Mouse (Mus musculus): Measurements from ENCODE around the gene Ddo. TPM values are rescaled to one million over a fixed set of nuclear protein-coding genes. Genes with fewer than 3 reads are reported as not detected.
A peak's percentile ranks its signal among the peaks of the same experiment; 100 is the strongest.

Gene Ddo
- total and polyA plus RNA-seq, 3 experiments = 33.5 to 34.1 (median 33.8) TPM

DNA sequence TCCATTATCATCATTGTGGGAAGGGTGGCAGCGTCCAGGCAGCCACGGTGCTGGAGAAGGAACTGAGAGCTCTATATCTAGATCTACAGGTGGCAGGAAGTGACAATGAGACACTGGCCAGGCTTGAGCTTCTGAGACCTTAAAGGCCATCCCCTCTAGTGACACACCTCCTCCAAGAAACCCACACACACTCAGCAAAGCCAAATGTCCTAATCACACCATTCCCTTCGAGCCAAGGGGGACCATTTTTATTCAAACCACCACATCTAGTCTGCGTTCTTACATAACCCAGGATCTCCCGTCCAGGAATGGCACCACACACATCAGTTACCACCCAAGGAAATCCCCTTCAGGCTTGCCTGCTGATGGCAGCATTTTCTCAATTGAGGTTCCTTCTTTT, 13.3 kb downstream of the Ddo start:
- no peak overlapping the region for H3K27ac ChIP-seq
- H3K27me3 ChIP-seq (ENCODE audit: control insufficient read depth, insufficient read depth, low read length) = no peaks in the 10 kb centered on the region
- H3K4me3 ChIP-seq = no peak overlapping the region
- H3K36me3 ChIP-seq (ENCODE audit: control insufficient read depth, insufficient read depth, low read length) = no peaks in the 10 kb centered on the region; the same call in 1 of the 2 replicates
- WGBS = 67% methylated on average over 5 of the region's 5 CpGs
- H3K79me2 ChIP-seq (replicated peaks; ENCODE audit: control insufficient read depth, insufficient read depth, low read length) = no peaks in the 10 kb centered on the region
- no peak overlapping the region for H3K9ac ChIP-seq (ENCODE audit: low read depth, low read length)
- no peak for DNase-seq
- no peaks in the 10 kb centered on the region; the same call in 1 of the 2 replicates for H3K4me1 ChIP-seq (ENCODE audit: control insufficient read depth, insufficient read depth, low read length)
- TF ChIP-seq CTCF (IDR thresholded peaks at IDR 0.05) = no peak
- TF ChIP-seq POLR2A (IDR thresholded peaks at IDR 0.05; ENCODE audit: insufficient read depth, low read depth, low read length) = no peak
- no peak for TF ChIP-seq EP300 (IDR thresholded peaks at IDR 0.05; ENCODE audit: insufficient read depth, low read depth, low read length)
- intact Hi-C loops (cut with DNase I) = no loop called here

DNA sequence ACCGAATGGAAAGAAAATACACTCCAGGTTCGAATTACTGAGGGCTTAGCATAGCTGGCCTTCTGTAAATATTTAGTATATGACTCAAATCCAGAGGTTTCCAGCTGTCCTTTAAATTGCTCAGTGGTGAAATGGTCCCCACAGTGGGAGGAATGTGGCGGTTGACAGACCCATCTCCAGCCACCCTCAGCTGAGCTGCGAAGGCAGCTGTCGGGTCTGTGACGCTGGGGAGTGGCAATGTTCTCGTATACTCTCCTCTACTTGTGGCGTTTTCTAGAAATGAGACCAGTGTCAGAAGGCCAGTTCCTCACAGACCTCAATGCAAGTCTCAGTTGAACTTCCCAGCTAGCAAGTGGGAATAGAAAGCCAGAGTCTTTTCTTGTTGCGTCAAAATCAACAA, 14.6 kb downstream of the Ddo start:
- Histone ChIP-seq H3K79me2 (replicated peaks; ENCODE audit: control insufficient read depth, insufficient read depth, low read length) (no peaks in the 10 kb centered on the region), H3K4me3 (no peak overlapping the region), H3K4me1 (ENCODE audit: control insufficient read depth, insufficient read depth, low read length) (no peaks in the 10 kb centered on the region; the same call in 1 of the 2 replicates), H3K9ac (ENCODE audit: low read depth, low read length) (no peak overlapping the region), H3K27ac (no peak overlapping the region), H3K36me3 (ENCODE audit: control insufficient read depth, insufficient read depth, low read length) (no peaks in the 10 kb centered on the region; the same call in 1 of the 2 replicates), H3K27me3 (ENCODE audit: control insufficient read depth, insufficient read depth, low read length) (no peaks in the 10 kb centered on the region)
- no peak for DNase-seq
- no peak for TF ChIP-seq CTCF (IDR thresholded peaks at IDR 0.05)
- no peak for TF ChIP-seq EP300 (IDR thresholded peaks at IDR 0.05; ENCODE audit: insufficient read depth, low read depth, low read length)
- TF ChIP-seq POLR2A (IDR thresholded peaks at IDR 0.05; ENCODE audit: insufficient read depth, low read depth, low read length) = no peak
- WGBS = 71% methylated on average over 9 of the region's 9 CpGs
- intact Hi-C loops (cut with DNase I) = no loop called here

DNA sequence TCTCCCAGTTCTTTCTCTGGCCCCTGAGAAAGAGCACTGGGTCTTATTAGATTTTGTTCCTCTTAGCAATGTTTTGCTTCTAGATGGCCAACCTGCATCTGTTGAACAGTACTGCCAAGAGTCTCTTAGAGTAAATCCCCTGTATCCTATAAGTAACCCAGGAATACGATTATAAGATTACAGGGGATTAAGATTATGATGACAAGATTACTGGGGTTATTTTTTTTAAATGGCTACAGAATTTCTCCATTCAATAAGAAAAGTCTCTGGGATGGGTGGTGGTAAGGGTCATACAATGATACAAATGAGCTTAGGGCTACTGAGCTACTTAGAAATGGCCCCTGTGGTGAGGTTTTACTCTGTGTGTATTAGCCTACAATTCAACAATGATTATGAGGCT, 15.5 kb downstream of the Ddo start:
- no peaks in the 10 kb centered on the region for H3K27me3 ChIP-seq (ENCODE audit: control insufficient read depth, insufficient read depth, low read length)
- TF ChIP-seq CTCF (IDR thresholded peaks at IDR 0.05) (no peak), POLR2A (IDR thresholded peaks at IDR 0.05; ENCODE audit: insufficient read depth, low read depth, low read length) (no peak), EP300 (IDR thresholded peaks at IDR 0.05; ENCODE audit: insufficient read depth, low read depth, low read length) (no peak)
- no peaks in the 10 kb centered on the region; the same call in 1 of the 2 replicates for H3K4me1 ChIP-seq (ENCODE audit: control insufficient read depth, insufficient read depth, low read length)
- no peak for DNase-seq
- H3K9ac ChIP-seq (ENCODE audit: low read depth, low read length) = no peak overlapping the region
- intact Hi-C loops (cut with DNase I) = no loop called here
- H3K4me3 ChIP-seq = no peak overlapping the region
- H3K36me3 ChIP-seq (ENCODE audit: control insufficient read depth, insufficient read depth, low read length) = no peaks in the 10 kb centered on the region
- WGBS = 64% methylated on average over 1 of the region's 1 CpGs
- no peaks in the 10 kb centered on the region for H3K79me2 ChIP-seq (replicated peaks; ENCODE audit: control insufficient read depth, insufficient read depth, low read length)
- H3K27ac ChIP-seq = no peak overlapping the region

DNA sequence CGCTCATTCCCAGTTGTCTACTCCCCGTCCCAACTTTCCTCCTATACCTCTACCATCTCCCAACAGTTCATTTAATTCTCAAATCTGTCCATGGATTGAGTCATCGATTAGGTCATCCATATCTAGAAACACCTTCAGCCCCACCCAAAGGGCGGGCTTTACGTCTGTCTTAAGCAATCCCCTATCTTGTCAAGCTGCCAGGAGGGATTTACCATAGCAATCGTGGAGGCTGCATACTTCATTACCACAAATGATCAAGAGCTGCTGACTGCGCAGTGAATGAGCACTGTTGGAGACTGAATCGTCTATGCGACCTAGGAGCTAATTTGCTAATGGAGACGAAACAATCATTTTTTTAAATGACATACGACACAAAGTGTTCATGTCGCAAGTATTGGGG, 19.0 kb downstream of the Ddo start:
- no peaks in the 10 kb centered on the region for H3K36me3 ChIP-seq (ENCODE audit: control insufficient read depth, insufficient read depth, low read length)
- intact Hi-C loops (cut with DNase I) = loop anchor here (1.0 kb wide), 1 partner anchor 236 kb away; no protein-coding TSS in a partner anchor
- no peak overlapping the region for H3K4me3 ChIP-seq
- H3K79me2 ChIP-seq (replicated peaks; ENCODE audit: control insufficient read depth, insufficient read depth, low read length) = no peaks in the 10 kb centered on the region
- no peaks in the 10 kb centered on the region for H3K27me3 ChIP-seq (ENCODE audit: control insufficient read depth, insufficient read depth, low read length)
- TF ChIP-seq CTCF (IDR thresholded peaks at IDR 0.05) (no peak), POLR2A (IDR thresholded peaks at IDR 0.05; ENCODE audit: insufficient read depth, low read depth, low read length) (no peak), EP300 (IDR thresholded peaks at IDR 0.05; ENCODE audit: insufficient read depth, low read depth, low read length) (no peak)
- no peak overlapping the region for H3K9ac ChIP-seq (ENCODE audit: low read depth, low read length)
- no peak for DNase-seq
- no peak overlapping the region for H3K27ac ChIP-seq
- 83% methylated on average over 12 of the region's 12 CpGs for WGBS
- H3K4me1 ChIP-seq (ENCODE audit: control insufficient read depth, insufficient read depth, low read length) = no peaks in the 10 kb centered on the region

DNA sequence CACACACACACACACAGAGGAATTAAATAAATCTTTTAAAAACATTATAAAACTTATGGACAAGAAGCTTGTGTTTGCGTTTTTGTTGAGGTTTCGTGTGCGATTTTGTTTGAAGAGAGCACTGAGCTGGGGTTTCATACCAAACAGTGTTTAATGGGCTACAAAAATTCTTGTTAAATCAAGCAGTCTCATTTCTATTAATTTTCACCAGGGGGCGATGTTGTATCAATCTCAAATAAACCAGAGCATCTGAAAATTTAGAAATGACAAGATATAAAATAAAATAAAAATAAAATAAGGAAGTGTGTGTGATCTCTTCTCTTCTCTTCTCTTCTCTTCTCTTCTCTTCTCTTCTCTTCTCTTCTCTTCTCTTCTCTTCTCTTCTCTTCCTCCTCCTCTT, 19.8 kb downstream of the Ddo start:
- WGBS = 26% methylated on average over 4 of the region's 4 CpGs
- no peaks in the 10 kb centered on the region for H3K27me3 ChIP-seq (ENCODE audit: control insufficient read depth, insufficient read depth, low read length)
- TF ChIP-seq EP300 (IDR thresholded peaks at IDR 0.05; ENCODE audit: insufficient read depth, low read depth, low read length) (no peak), CTCF (IDR thresholded peaks at IDR 0.05) (peak; percentile 70)
- H3K27ac ChIP-seq = no peak overlapping the region
- intact Hi-C loops (cut with DNase I) = loop anchor here (1.0 kb wide), 1 partner anchor 235 kb away; no protein-coding TSS in a partner anchor
- H3K4me3 ChIP-seq = no peak overlapping the region
- no peak for DNase-seq
- no peak overlapping the region for H3K9ac ChIP-seq (ENCODE audit: low read depth, low read length)
- H3K36me3 ChIP-seq (ENCODE audit: control insufficient read depth, insufficient read depth, low read length) = no peaks in the 10 kb centered on the region
- no peaks in the 10 kb centered on the region for H3K4me1 ChIP-seq (ENCODE audit: control insufficient read depth, insufficient read depth, low read length)
- H3K79me2 ChIP-seq (replicated peaks; ENCODE audit: control insufficient read depth, insufficient read depth, low read length) = no peaks in the 10 kb centered on the region

DNA sequence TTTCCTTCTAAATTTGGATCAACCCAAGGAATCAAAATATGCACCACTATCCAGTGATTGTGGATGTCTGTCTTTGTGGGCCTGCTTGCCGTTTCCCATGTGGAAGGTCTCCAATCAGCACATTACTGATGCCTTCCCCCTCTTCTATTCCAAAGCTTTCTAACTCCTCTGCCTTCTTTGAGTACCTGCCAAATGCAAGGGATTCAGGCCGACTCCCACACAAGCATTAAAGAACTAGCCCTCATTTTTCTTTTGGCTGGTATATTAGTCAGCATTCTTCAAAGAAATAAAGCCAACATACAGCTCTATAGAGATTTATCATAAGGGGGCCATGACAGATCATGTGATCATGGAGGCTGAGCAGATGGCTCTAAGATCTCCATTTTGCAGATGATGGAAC, 21.9 kb downstream of the Ddo start:
- no peaks in the 10 kb centered on the region for H3K36me3 ChIP-seq (ENCODE audit: control insufficient read depth, insufficient read depth, low read length)
- DNase-seq = no peak
- no peak overlapping the region for H3K27ac ChIP-seq
- WGBS = 24% methylated on average over 2 of the region's 2 CpGs
- no peaks in the 10 kb centered on the region for H3K79me2 ChIP-seq (replicated peaks; ENCODE audit: control insufficient read depth, insufficient read depth, low read length)
- no peaks in the 10 kb centered on the region for H3K4me1 ChIP-seq (ENCODE audit: control insufficient read depth, insufficient read depth, low read length)
- no peak overlapping the region for H3K9ac ChIP-seq (ENCODE audit: low read depth, low read length)
- TF ChIP-seq EP300 (IDR thresholded peaks at IDR 0.05; ENCODE audit: insufficient read depth, low read depth, low read length) (no peak), POLR2A (IDR thresholded peaks at IDR 0.05; ENCODE audit: insufficient read depth, low read depth, low read length) (no peak), CTCF (IDR thresholded peaks at IDR 0.05) (no peak)
- H3K27me3 ChIP-seq (ENCODE audit: control insufficient read depth, insufficient read depth, low read length) = no peaks in the 10 kb centered on the region
- intact Hi-C loops (cut with DNase I) = no loop called here
- H3K4me3 ChIP-seq = no peak overlapping the region

Data from heart, adult 2 months (tissue).